Mouse (Mus musculus) hindbrain, embryonic 13.5 days (tissue): ENCODE measurements around the gene Ncoa3. TPM values are rescaled to one million over a fixed set of nuclear protein-coding genes. Genes with fewer than 3 reads are reported as not detected.
A peak's percentile ranks its signal among the peaks of the same experiment; 100 is the strongest.

ENCODE experiments used
- ATAC-seq: fragments of 200-750 bp; cut with Nextera tagmentation; 2 replicates; pipeline ENCODE4 v1.8.0; 2017; ENCODE audit warnings: moderate TSS enrichment; ENCODE audit not compliant: low FRiP score
- H3K27ac ChIP-seq: fragments of 300-500 bp; sonication (generic); 2 replicates; pipeline ENCODE4 v1.5.1; 2015; ENCODE audit warnings: inconsistent platforms, mild to moderate bottlenecking, moderate library complexity
- H3K27me3 ChIP-seq: fragments of 300-500 bp; sonication (generic); 2 replicates; pipeline ENCODE4 v1.6.1; 2015; ENCODE audit warnings: mild to moderate bottlenecking, inconsistent platforms
- H3K36me3 ChIP-seq: fragments of 300-500 bp; sonication (generic); 2 replicates; pipeline ENCODE4 v1.6.1; 2015; ENCODE audit warnings: mild to moderate bottlenecking, inconsistent platforms
- H3K4me1 ChIP-seq: fragments of 300-500 bp; sonication (generic); replicated peaks from 2 replicates; pipeline ENCODE4 v1.6.1; 2015; ENCODE audit warnings: inconsistent platforms
- H3K4me2 ChIP-seq: fragments of 300-500 bp; sonication (generic); 2 replicates; pipeline ENCODE4 v1.6.1; 2015; ENCODE audit warnings: inconsistent platforms, mild to moderate bottlenecking, moderate library complexity
- H3K4me3 ChIP-seq: fragments of 300-500 bp; sonication (generic); 2 replicates; pipeline ENCODE4 v1.5.1; 2015; ENCODE audit warnings: mild to moderate bottlenecking, inconsistent platforms
- H3K9ac ChIP-seq: fragments of 300-500 bp; sonication (generic); 2 replicates; pipeline ENCODE4 v1.6.1; 2015; ENCODE audit warnings: mild to moderate bottlenecking, inconsistent platforms
- H3K9me3 ChIP-seq: fragments of 300-500 bp; sonication (generic); 2 replicates; pipeline ENCODE4 v1.6.1; 2016; ENCODE audit warnings: inconsistent platforms
- WGBS: fragments of 180-500 bp; shearing (Covaris S2); methylation state at CpG from one replicate; pipeline ENCODE4 v1.1.7; 2015; 5-methylcytosine and 5-hydroxymethylcytosine counted together
- polyA plus RNA-seq: library from polyadenylated mRNA; unstranded; fragments of >200 nt; fragmentation: Nextera tagmentation; extraction: Ambion mirVana; gene quantifications from 2 replicates; pipeline ENCODE4 v1.2.1, GENCODE M21; 2015

Ncoa3 gene
- polyA plus RNA-seq, 1 experiment from 2014 or later = 12.0 TPM

DNA sequence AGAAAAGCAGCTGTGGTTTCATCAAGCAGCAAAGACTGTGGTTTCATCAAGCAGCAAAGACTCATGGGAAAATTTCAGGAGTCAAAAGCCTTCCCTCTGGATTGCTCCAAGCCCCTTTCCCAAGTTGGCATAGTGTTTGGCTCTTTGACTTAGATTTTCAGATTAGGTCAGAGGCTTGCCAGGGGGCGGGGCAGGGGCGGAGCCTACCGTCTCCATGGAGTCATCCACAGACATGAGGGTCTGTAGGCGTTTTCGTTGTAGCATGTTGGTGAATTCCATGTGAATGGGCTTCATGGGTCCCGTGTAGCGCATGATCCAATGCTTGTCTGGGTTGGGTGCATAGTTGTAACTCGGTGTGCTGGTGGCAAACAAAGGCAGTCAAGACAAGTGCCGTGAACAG lies 96.6 kb downstream of the Ncoa3 start:
- H3K36me3 ChIP-seq = peaks cover 70% of the 10 kb centered on the region

DNA sequence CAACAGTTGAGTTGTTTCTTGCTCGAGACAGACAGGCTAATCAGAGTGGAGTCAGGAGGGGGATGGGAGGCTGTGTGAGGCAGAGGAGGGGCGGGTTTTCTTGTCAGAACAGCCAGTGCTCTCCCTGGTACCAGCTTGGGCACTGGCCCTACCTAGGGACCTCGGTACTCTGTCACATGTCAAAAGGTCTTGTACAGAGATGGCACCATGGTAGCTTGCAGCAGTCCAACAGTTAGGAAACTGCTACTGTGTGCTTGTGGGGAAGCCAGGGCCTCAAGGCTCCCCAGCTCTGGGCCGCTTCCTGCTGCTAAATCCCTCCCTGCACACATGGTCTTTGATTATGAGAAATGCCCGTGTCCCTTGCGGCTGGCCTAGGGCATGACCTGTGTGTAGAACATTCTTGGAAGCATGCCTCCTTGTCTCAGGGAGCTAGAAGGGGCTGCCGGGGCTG lies 97.7 kb downstream of the Ncoa3 start:
- Histone ChIP-seq H3K27ac (0 out of 2 replicates have a peak overlapping the region, but pooled peaks have one; percentile 8), H3K9me3 (no peaks in the 10 kb centered on the region), H3K9ac (no peak overlapping the region), H3K4me2 (no peak overlapping the region), H3K27me3 (0 out of 2 replicates have a peak, but pooled peaks cover 3% of the 10 kb centered on the region), H3K36me3 (peaks cover 78% of the 10 kb centered on the region), H3K4me1 (peaks cover 10% of the 10 kb centered on the region), H3K4me3 (no peak overlapping the region)
- ATAC-seq = no peak
- WGBS = 43% methylated on average over 7 of the region's 7 CpGs

More for the DNA sequence above, 96.6 kb downstream of the Ncoa3 start:
- H3K4me1 ChIP-seq = peaks cover 10% of the 10 kb centered on the region
- no peaks in the 10 kb centered on the region for H3K9me3 ChIP-seq
- H3K4me3 ChIP-seq = no peak overlapping the region
- 85% methylated on average over 9 of the region's 9 CpGs for WGBS
- 0 out of 2 replicates have a peak, but pooled peaks cover 3% of the 10 kb centered on the region for H3K27me3 ChIP-seq
- no peak overlapping the region for H3K27ac ChIP-seq
- no peak overlapping the region for H3K9ac ChIP-seq
- H3K4me2 ChIP-seq = no peak overlapping the region
- ATAC-seq = no peak

DNA sequence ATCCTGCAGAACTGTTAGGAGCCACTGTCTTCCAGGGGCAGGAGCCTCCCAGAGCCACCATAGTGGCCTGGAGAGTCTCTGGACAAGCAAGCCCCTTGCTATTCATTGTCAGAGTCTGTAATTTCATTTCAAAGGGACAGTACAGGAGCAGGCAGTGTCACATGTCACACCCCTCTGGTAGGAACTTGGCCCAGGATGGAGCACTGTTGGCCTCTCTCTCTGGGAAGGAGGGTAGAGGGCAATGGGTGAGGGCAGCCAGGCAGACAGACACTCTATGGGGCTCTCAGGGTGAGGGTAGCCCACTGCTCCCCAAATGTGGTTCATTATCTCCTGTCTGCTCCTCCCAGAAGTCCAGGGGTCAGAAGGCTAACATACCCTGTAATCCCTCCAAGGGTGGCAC lies 99.2 kb downstream of the Ncoa3 start:
- H3K9me3 ChIP-seq = no peaks in the 10 kb centered on the region
- no peak for ATAC-seq
- no peak overlapping the region for H3K4me2 ChIP-seq
- H3K4me3 ChIP-seq = no peak overlapping the region
- H3K9ac ChIP-seq = no peak overlapping the region
- peaks cover 10% of the 10 kb centered on the region for H3K4me1 ChIP-seq
- H3K27ac ChIP-seq = no peak overlapping the region
- 0 out of 2 replicates have a peak, but pooled peaks cover 3% of the 10 kb centered on the region for H3K27me3 ChIP-seq
- H3K36me3 ChIP-seq = peaks cover 72% of the 10 kb centered on the region

DNA sequence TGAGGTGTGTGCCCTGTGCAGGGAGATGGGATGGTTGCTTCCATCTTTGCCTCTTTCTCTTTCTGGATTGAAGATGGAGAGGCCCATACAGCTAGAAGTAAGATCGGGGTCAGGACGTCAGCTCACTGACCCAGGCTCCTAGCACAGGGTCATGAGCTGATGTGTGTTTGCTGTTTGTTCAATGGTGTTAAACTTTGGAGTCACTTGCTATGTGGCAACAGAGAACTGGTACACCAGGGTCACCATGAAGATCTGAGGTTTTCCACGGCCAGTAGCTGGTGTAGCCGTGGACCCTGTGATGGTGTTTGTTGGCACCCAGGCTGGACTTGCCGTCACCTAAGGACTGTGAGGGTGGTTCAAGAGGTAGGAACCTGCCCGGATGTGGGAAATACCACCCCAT lies 100.0 kb downstream of the Ncoa3 start:
- 0 out of 2 replicates have a peak, but pooled peaks cover 3% of the 10 kb centered on the region for H3K27me3 ChIP-seq
- WGBS = 94% methylated on average over 6 of the region's 6 CpGs
- peaks cover 64% of the 10 kb centered on the region for H3K36me3 ChIP-seq
- no peak overlapping the region for H3K27ac ChIP-seq
- no peak overlapping the region for H3K4me2 ChIP-seq
- H3K9me3 ChIP-seq = no peaks in the 10 kb centered on the region
- no peak overlapping the region for H3K4me3 ChIP-seq
- ATAC-seq = no peak
- peaks cover 11% of the 10 kb centered on the region for H3K4me1 ChIP-seq
- no peak overlapping the region for H3K9ac ChIP-seq

DNA sequence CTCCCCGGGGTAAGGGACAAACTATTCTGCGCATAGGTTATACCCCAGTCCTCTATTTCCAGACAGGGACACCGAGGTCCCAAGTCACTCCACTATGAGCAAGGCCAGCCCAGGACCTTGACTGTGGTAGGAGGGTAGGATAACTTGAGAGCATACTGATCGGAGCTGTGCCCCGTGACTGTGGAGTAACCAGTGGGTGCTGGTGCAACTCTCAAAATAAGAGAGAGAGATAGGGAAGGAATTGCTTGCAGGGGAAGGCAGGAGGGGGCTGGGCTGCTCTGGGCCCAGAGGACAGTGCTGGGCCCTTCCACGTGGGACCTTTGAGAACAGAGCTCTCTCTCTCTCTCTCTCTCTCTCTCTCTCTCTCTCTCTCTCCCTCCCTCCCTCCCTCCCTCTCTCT lies 103.9 kb downstream of the Ncoa3 start:
- peaks cover 41% of the 10 kb centered on the region for H3K36me3 ChIP-seq
- H3K4me3 ChIP-seq = no peak overlapping the region
- H3K4me2 ChIP-seq = no peak overlapping the region
- peaks cover 34% of the 10 kb centered on the region for H3K4me1 ChIP-seq
- H3K9me3 ChIP-seq = no peaks in the 10 kb centered on the region
- no peak overlapping the region for H3K9ac ChIP-seq
- no peak for ATAC-seq
- H3K27me3 ChIP-seq = 0 out of 2 replicates have a peak, but pooled peaks cover 2% of the 10 kb centered on the region
- H3K27ac ChIP-seq = no peak overlapping the region
- WGBS = 74% methylated on average over 6 of the region's 6 CpGs

DNA sequence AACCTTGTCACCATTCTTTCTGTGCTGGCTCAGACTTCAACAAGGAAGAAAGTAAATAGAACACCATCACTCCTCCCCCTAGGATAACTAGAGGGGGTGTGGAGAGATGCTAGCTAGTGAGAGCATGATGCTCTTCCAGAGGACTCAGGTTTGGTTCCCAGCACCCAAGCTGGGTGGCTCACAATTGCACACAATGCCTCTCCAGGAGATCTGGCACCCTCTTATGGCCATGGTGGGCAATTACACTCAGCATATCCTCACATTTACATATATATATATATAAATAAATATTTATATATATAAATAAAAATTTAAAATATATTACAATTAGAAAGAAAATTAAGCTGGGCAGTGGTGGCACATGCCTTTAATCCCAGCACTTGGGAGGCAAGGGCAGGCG lies 104.4 kb downstream of the Ncoa3 start:
- H3K4me3 ChIP-seq = no peak overlapping the region
- H3K36me3 ChIP-seq = peaks cover 36% of the 10 kb centered on the region
- H3K4me1 ChIP-seq = peaks cover 39% of the 10 kb centered on the region
- no peak overlapping the region for H3K4me2 ChIP-seq
- H3K9ac ChIP-seq = no peak overlapping the region
- no peak overlapping the region for H3K27ac ChIP-seq
- ATAC-seq = no peak
- peaks cover 3% of the 10 kb centered on the region; the same call in 1 of the 2 replicates for H3K27me3 ChIP-seq
- WGBS = 94% methylated on average over 1 of the region's 1 CpGs
- H3K9me3 ChIP-seq = no peaks in the 10 kb centered on the region

DNA sequence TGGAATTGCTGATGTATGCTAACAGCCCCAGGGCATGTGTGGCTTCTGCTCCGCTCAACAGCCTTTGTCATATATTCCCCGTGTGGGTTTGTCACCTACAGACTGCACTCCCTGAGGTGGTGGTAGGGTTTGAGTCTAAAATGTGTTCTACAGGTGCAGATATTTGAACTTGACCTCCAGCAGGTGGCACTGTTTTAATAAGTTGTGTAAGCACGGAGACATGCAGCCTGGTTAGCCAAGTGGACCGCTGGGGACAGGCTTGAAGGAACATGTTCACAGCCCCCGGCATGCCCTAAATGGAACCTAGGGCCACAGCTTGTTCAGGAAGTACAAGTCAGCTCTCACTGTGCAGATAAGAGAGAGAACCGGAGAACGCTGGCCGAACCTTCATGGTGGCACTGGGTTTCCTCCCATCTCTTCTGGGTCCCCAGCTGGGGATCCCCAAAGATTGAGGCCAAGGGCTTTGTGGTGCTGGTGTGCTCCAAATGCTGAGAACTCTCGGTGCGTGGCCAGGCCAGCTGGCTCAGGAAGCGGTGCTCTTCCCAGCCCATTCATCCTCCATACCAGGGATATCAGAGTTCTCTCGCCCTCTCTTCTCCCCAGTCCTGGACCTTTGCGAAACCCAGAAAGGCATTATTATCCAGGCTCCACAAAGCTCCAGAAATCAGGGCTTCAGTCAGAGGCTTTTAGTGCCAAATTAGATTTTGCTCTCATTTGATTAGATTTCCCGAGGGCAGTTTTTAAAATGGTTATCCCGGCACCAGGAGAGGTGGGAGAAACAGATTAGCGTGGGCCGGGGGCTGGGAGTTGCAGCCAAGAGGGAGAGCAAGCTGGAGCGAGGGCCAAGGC lies 105.2 kb downstream of the Ncoa3 start:
- peak overlapping the region; percentile 49; the same call in 1 of the 2 replicates for H3K9ac ChIP-seq
- H3K4me1 ChIP-seq = peaks cover 47% of the 10 kb centered on the region
- ATAC-seq = no peak; the same call in 1 of the 2 replicates
- WGBS = 70% methylated on average over 18 of the region's 18 CpGs
- peaks cover 28% of the 10 kb centered on the region for H3K36me3 ChIP-seq
- H3K27ac ChIP-seq = peak overlapping the region; percentile 75
- H3K27me3 ChIP-seq = peaks cover 7% of the 10 kb centered on the region; the same call in 1 of the 2 replicates
- H3K9me3 ChIP-seq = no peaks in the 10 kb centered on the region
- H3K4me2 ChIP-seq = no peak overlapping the region
- no peak overlapping the region for H3K4me3 ChIP-seq

DNA sequence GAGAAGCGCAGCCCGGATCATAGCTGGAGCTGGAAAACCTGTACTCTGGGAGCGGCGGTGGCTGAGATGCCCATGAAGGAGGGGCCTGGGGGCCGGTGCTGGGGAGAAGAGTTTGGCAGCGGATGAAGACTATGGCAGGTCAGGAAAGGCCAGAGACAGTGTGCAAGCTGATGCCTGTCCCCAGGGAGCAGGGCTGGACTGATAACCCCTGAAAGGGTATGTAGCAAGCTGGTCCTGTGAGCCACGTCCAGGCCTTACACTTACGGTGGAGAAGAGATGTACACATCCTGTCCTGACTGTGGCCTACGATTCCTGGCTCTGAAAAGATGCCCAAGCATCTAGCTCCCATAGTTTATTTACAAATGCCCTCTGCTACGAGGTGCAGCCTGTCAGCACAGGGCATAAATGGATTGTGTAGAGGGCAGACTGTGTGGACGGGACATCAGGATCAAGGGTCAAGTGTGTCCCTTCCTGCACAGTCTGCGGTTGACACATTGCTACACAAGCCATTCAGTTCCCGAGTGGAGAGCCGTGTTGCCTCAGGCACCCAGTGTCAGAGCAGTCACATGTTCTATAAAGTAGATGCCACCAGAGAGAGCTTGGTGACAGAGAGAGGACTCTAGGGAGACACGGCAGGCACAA lies 106.0 kb downstream of the Ncoa3 start:
- H3K4me1 ChIP-seq = peaks cover 55% of the 10 kb centered on the region
- no peak overlapping the region for H3K4me3 ChIP-seq
- peak overlapping the region; percentile 75 for H3K27ac ChIP-seq
- peaks cover 20% of the 10 kb centered on the region for H3K36me3 ChIP-seq
- H3K4me2 ChIP-seq = no peak overlapping the region
- WGBS = 66% methylated on average over 15 of the region's 15 CpGs
- H3K27me3 ChIP-seq = peaks cover 9% of the 10 kb centered on the region; the same call in 1 of the 2 replicates
- peak overlapping the region; percentile 49; the same call in 1 of the 2 replicates for H3K9ac ChIP-seq
- ATAC-seq = no peak
- no peaks in the 10 kb centered on the region for H3K9me3 ChIP-seq

DNA sequence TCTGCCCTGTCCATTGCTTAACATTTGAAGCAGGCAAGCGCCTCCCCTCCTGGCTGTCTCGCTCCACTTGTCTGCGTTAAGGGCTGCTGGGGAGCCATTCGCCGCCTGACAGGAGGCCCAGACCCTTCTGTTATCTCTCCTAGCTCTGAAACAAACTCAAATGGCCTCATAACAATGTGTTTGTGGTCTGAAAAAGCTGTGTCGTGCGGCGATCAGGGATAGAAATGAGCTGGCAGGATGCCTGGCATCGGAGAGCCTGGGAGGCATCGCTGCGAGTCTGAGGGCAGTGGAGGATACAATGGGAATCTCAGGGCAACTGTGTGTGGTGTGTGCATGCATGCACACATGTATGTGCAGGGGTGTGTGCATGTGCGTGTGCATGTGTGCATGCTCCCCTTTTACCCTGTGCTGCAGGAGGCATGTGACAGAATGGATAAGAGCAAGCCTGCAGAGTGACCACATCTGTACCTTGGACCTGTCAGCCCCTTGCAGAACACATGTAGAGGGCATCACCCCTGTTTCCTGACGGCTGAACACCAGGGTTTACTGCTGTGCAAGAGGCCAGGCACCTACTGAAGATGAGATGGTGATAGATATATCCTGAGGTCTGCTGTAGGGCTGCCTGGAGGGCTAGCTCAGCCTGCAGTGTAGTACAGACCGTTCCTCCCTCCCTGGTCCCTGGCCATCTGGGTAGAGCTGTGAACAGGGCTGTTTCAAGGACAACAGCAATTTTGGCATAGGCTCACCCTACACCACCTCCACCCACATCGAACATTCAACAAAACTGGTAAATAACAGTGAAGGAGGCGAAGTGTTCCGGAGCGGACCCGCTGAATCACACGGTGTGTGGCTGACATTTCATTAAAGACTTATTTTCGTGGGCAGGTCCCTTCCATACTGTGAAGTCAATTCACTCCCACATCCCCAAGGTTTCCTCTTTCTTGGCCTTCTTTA lies 108.2 kb downstream of the Ncoa3 start:
- Histone ChIP-seq H3K36me3 (peaks cover 1% of the 10 kb centered on the region; the same call in 1 of the 2 replicates), H3K9me3 (no peaks in the 10 kb centered on the region), H3K27ac (peak overlapping the region; percentile 69), H3K9ac (peak overlapping the region; percentile 25; the same call in 1 of the 2 replicates), H3K4me3 (no peak overlapping the region), H3K4me2 (no peak overlapping the region), H3K27me3 (peaks cover 9% of the 10 kb centered on the region; the same call in 1 of the 2 replicates), H3K4me1 (peaks cover 65% of the 10 kb centered on the region)
- WGBS = 64% methylated on average over 21 of the region's 21 CpGs
- no peak for ATAC-seq

DNA sequence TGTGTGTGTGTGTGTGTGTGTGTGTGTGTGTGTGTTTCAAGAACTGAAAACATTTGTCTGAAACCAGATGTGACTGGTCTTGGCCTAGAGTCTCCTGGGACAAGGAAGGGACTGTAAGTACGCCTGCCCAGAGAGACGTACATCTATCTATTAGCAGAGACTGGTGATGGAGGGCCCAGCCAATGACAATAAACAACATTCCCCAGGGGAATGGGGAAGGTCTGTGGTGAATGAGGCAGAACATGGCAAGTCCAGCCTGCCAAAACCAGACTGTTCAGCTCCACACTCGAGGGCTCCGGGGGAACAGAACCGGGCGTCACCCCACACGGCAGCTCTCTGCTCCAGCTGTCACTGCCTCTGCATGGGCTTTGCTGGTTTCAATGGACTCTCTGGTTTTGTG lies 110.5 kb downstream of the Ncoa3 start:
- H3K9ac ChIP-seq = no peak overlapping the region
- WGBS = 38% methylated on average over 7 of the region's 7 CpGs
- H3K9me3 ChIP-seq = no peaks in the 10 kb centered on the region
- peak overlapping the region; percentile 69 for H3K27ac ChIP-seq
- no peak overlapping the region for H3K4me3 ChIP-seq
- H3K4me2 ChIP-seq = no peak overlapping the region
- no peak; the same call in 1 of the 2 replicates for ATAC-seq
- H3K27me3 ChIP-seq = peaks cover 15% of the 10 kb centered on the region; the same call in 1 of the 2 replicates
- peaks cover 81% of the 10 kb centered on the region for H3K4me1 ChIP-seq
- H3K36me3 ChIP-seq = no peaks in the 10 kb centered on the region

DNA sequence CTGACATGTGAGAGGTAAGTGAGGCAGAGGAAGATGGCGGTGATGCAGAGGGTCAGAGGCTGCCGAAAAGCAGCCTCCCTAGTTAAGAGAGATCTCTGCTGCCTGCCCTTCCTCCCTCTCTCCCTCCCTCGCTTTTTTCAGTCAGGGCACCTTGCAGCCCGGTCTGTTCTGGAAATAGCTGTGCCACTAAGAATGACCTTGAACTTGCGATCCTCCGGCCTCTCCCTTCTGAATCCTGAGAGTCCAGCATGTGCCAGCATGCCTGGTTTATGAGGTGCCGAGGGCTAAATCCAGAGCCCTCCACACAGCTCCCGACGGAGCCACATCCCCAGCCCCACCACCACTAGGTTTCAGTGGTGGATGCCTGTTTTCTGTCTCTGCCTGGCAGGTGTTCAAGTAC lies 113.5 kb downstream of the Ncoa3 start:
- Histone ChIP-seq H3K4me3 (no peak overlapping the region), H3K4me2 (no peak overlapping the region), H3K27me3 (peaks cover 18% of the 10 kb centered on the region), H3K4me1 (peaks cover 68% of the 10 kb centered on the region), H3K27ac (peak overlapping the region; percentile 0; the same call in 1 of the 2 replicates), H3K36me3 (no peaks in the 10 kb centered on the region; the same call in 1 of the 2 replicates), H3K9ac (no peak overlapping the region), H3K9me3 (no peaks in the 10 kb centered on the region)
- 80% methylated on average over 9 of the region's 9 CpGs for WGBS
- no peak for ATAC-seq
